Mouse (Mus musculus): ENCODE data around the gene Otud5.
"Not testable (repeated sequence)": the region's sequence is repeated elsewhere in the genome, so short reads cannot be mapped to it uniquely, and the experiment has no call there.

Gene Otud5

DNA sequence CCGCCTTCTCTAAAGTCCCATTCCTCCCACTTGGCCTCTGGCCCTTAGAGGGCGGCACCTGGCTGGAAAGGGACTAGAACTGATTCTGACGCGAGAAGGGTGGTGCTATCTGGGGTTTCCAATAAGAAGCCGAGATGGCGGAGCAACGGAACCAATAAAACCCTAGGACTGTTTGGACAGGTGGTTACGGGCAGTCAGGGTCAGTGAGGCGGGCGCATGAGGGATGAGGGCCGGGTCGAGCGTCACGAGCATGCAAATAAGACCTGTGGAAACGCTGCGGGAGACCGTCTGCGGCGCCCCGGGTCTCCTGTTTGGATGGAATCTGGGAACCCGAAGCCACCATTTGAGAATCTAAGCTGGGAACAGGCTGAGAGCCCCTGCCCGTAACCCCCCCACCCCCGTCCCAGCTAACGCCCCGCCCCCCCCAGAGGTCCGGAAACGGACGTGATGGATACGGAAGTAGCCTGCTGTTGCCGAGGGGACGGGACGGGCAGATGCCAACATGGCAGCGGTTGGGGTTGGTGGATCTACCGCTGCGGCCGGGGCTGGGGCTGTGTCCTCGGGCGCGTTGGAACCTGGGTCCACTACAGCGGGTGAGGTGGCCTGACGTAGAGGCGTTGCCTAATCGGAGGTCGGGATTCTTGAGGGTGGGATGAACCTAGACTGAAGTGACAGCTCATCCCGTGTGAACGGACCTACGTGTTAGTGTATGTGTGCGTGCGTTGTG lies 42.8 kb downstream of the Otud5 start, which contains the start of gene Slc35a2:
Gene Slc35a2, plus strand, starts transcription at position 188 of the 727 bp plus-strand sequence.
- peak; percentile 84 to 90 for DNase-seq

DNA sequence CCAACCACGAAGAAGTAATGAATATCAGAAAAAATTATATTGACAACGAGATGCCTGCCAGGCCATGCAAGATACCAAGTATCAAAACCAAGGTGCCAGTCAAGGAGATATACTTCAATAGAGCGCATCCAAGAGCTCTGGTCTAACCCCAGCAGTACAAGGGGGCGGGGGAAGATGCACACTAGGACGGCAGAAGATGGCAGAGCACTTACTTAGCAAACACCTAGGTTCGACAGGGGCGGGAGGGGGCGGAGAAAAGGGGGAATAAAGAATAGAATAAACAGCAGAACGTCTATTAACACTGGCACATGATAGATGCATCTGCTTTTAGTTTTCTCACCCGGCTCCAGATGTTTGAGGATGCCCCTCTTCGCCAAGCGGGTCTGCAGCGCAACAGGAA lies 57.0 kb downstream of the Otud5 start:
- no peak for DNase-seq

DNA sequence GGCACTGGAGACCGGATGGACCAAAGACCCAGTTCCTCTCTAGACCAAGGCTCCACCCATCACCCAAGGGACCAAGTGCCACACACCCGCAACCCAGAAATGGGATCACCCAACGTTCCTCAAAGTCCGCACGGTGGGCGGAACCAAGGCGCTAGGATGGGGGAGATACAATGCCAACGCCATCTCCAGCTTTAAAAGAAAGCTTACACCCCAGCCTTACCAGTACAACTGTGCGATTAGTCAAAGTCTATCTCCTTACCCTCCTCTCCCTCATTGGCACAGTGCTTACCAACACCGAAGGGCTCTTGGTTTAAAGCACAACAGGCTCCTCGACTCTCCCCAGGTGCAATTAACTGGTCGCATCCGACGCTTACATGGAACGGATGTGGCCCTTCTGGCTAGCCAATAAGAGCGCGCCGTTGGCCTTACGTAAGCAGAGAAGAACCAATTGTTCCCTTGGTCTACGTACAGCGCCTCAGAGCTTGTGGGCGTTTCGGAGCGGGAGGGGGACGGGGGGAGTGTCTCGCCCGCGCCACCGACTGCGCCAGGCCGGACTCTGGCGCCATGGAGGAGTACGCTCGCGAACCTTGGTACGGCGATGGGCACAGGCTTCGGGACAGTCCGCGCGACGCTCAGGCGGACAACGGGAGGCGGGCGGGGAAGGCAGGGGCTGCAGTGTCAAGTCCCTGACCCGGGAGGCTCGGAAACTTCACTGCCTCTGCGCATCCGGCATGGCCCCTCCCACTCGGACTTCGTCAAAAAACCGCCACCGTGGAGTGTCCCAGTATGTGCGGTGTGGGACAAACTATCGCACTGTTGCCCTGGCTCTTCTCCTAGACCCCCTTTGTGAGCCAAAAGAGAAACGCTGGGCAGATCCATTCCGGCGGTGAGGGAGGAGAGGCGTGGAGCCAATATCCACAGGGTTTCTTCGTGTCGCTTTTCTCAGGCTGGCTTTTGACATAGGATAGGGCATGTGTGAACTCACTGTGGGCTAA lies 58.0 kb downstream of the Otud5 start, which contains the start of the genes Pqbp1 and Timm17b:
Gene Pqbp1, minus strand, starts transcription at position 390 of the 995 bp plus-strand sequence.
Gene Timm17b, plus strand, starts transcription at position 478 of the 995 bp plus-strand sequence.
- peak; percentile 88 to 93 for DNase-seq

- no peak for DNase-seq
Observed at GRCm38 (mm10) chrX:7904441-7904840, 63.3 kb downstream of the Otud5 start.

GRCm38 (mm10) chrX:7907735-7908134 lies 66.6 kb downstream of the Otud5 start, which contains the start of gene Gm10491:
Gene Gm10491 (minus strand): TSS chrX:7907835.
- DNase-seq = no peak

DNA sequence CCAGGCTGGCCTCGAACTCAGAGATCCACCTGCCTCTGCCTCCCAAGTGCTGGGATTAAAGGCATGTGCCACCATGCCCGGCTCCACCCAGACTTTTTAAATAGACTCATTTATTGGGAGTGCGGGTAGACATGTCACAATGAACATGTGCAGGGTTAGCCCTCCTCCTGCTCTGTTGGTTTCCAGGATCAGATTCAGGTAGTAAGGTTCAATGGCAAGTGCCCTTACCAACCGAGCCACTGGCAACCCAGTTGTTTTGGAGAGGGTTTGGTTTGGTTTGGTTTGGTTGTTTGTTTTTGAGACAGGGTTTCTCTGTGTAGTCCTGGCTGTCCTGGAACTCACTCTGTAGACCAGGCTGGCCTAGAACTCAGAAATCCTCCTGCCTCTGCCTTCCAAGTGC lies 68.1 kb downstream of the Otud5 start, which contains the start of gene Gm10490:
Gene Gm10490, plus strand, starts transcription at position 301 of the 400 bp plus-strand sequence.
- not testable (repeated sequence) for DNase-seq

GRCm38 (mm10) chrX:7910473-7910872 lies 69.3 kb downstream of the Otud5 start:
- no peak for DNase-seq

DNA sequence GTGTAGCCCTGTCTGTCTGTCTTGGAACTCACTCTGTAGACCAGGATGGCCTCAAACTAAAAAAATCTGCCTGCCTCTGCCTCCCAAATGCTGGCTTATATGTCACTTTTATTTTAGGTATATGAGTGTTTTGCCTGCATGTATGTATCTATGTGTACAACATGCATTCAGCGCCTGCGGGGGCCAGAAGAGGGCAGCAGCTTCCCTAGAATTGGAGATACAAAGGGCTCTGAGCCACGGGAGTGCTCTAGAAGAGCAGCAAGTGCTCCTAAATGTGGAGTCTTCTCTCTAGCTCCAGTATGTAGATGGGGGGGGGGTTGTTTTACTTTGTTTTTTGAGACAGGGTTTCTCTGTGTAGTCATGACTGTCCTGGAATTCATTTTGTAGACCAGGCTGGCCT lies 74.5 kb downstream of the Otud5 start:
- peak in 1 of 2 experiments; percentile 60 for DNase-seq

GRCm38 (mm10) chrX:7917960-7918359 lies 76.8 kb downstream of the Otud5 start:
- not testable (repeated sequence) for DNase-seq

GRCm38 (mm10) chrX:7919601-7920383 lies 78.6 kb downstream of the Otud5 start, which contains the start of gene Pcsk1n:
Gene Pcsk1n (plus strand): TSS chrX:7919822.
- no peak for DNase-seq

GRCm38 (mm10) chrX:7922032-7922431 lies 80.9 kb downstream of the Otud5 start:
- DNase-seq = no peak

Data from lung, postnatal 4 days (tissue).